Mouse (Mus musculus): ENCODE measurements around the gene Olfr972.
"Not testable (repeated sequence)": the region's sequence is repeated elsewhere in the genome, so short reads cannot be mapped to it uniquely, and the experiment has no call there.

The Olfr972 gene

GRCm38 (mm10) chr9:39866122-39866521 lies at the start of gene Olfr972:
TSS of gene Olfr972 (plus strand) at chr9:39866422.
- no peak for DNase-seq

- not testable (repeated sequence) for DNase-seq
Observed at GRCm38 (mm10) chr9:39836576-39836975, 29.6 kb upstream of the Olfr972 start, which contains the start of gene Olfr971. TSS of gene Olfr971 (plus strand) at chr9:39836876.

- DNase-seq = not testable (repeated sequence)
Observed at GRCm38 (mm10) chr9:39871986-39872385, 5.8 kb downstream of the Olfr972 start.

GRCm38 (mm10) chr9:39877541-39878396 lies 11.5 kb downstream of the Olfr972 start:
- DNase-seq = not testable (repeated sequence)

- DNase-seq = no peak
Observed at GRCm38 (mm10) chr9:39905106-39905505, 38.9 kb downstream of the Olfr972 start.

GRCm38 (mm10) chr9:39907036-39907435 lies 40.8 kb downstream of the Olfr972 start, which contains the start of gene Olfr229:
TSS of gene Olfr229 (plus strand) at chr9:39907336.
- no peak for DNase-seq

- DNase-seq = no peak
Observed at GRCm38 (mm10) chr9:39909939-39910338, 43.7 kb downstream of the Olfr972 start.
